Mouse (Mus musculus): ENCODE data around the gene Smarca2.
"Not testable (repeated sequence)": the region's sequence is repeated elsewhere in the genome, so short reads cannot be mapped to it uniquely, and the experiment has no call there.

The Smarca2 gene

DNA sequence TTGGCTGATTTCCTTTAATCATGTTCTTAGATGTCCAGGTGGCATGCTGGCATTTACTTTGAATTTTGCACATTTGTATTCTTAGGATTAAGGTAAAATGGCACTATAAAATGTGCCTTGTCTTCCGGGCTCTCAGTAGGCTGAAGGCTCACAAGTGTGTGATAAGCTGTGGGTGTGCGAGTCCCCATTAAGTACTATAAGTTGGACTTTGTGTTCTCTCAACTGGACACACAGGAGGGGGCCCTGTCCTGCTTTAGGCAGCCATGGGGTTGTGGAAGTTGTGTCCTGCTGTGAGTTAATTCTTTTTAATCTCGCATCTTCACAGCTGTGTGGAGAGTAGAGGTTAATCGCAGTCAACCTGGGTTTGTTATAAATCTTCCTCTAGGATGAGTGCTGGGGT is 85.7 kb downstream of the Smarca2 start:
- no peak for DNase-seq (ENCODE audit: low spot score)

DNA sequence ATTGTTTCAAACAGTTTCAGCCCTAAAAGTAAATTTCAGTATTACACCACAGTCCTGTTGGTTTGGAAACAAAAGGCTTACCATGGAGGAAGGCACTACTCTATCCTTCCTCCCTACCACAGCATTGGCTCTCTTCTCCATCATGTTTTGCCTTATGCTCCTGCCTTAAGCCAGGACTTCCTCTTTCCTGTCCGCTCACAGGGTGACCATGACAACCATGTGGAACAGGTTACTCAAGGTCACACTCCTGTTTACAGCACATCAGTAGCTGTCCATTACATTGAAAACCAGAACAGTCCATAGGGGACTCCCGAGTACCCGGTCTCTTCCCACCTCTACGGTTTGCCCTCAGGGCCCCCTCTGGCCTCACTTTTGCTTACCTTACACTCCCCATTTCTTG is 92.3 kb downstream of the Smarca2 start:
- no peak for DNase-seq (ENCODE audit: low spot score)

- DNase-seq (ENCODE audit: low spot score): no peak
Observed at GRCm38 (mm10) chr19:26704545-26705209, 99.8 kb downstream of the Smarca2 start.

- DNase-seq (ENCODE audit: low spot score): peak; percentile 31
Observed at GRCm38 (mm10) chr19:26706910-26707309, 102.1 kb downstream of the Smarca2 start.

DNA sequence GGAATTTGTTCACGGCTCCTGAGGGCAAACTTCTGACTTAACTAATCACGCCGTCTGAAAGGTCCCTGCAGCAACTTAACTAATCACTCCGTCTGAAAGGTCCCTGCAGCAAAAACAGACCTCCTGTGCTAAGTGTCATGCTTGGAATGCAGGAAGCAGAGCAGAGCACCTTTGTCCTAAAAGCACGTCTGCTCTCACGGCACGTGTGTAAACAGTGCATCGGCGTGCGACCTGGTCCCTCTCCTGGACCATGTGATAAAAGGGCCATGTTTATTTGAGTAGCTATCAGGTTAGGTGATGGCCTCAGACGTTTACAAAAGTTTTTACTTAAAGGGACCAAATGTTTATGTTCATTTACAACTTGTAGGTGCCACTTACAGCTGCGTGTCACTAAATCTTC is 104.2 kb downstream of the Smarca2 start:
- DNase-seq (ENCODE audit: low spot score): no peak

DNA sequence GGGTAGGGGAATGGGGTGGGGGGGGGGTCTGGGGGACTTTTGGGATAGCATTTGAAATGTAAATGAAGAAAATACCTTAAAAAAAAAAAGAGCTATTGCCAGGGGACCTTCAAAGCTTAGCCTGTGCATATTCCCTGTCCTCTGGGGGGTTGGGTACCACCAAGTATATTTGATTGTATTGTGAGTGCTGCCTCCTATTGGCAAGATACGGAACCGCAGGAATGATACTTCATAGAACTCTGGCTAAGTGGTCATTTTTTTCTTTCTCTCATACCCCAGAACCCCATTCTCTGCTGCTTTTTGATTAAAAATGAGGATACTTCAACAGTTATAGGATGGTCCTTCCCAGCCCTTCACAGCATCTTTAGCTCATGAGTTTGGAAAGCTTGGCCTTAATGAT is 106.4 kb downstream of the Smarca2 start:
- peak; percentile 31 for DNase-seq (ENCODE audit: low spot score)

GRCm38 (mm10) chr19:26716217-26716616 is 111.4 kb downstream of the Smarca2 start:
- DNase-seq (ENCODE audit: low spot score): no peak

GRCm38 (mm10) chr19:26718221-26718620 is 113.4 kb downstream of the Smarca2 start:
- peak; percentile 37 for DNase-seq (ENCODE audit: low spot score)

DNA sequence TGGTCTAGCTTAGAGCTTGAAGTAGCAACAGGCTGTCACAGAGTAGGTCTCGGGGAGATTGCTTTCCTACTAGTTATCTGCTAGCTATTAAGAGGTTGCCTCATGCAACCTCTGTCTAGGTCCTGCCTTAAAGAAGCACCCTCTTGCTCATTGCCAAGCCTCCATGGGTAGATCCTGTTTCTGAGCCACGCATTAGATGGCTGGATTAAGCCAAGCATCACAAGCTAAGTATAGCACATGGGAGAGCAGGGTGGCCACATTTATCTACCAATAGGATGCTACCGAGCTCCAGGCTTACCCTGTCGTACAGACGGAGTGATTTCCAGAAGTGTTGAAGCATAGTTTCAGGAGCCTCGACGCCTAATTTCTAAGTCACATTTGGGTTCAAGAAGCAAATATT is 114.3 kb downstream of the Smarca2 start:
- no peak for DNase-seq (ENCODE audit: low spot score)

GRCm38 (mm10) chr19:26721741-26722140 is 116.9 kb downstream of the Smarca2 start:
- no peak for DNase-seq (ENCODE audit: low spot score)

- DNase-seq (ENCODE audit: low spot score): no peak
Observed at GRCm38 (mm10) chr19:26723899-26724298, 119.0 kb downstream of the Smarca2 start.

DNA sequence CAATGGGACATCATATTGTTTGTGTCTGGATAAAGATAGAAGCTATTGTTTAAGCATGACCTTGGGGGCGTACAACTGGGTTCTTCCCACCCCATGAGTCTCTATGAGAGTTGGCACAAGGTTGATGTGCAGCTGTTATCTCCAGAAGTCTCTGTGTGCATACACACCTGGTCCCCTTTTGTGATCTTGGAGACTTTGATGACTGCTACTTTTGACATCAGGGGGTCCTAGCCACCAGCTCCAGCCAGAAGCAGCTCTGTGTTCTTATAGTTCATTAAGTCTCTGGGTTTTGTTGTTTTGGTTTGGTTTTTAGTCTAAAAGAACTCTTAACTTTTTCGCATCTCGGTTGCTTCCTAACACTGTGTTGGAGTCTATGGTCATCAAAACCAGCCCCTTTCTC is 119.8 kb downstream of the Smarca2 start:
- no peak for DNase-seq (ENCODE audit: low spot score)

- DNase-seq (ENCODE audit: low spot score): no peak
Observed at GRCm38 (mm10) chr19:26727796-26728195, 122.9 kb downstream of the Smarca2 start.

DNA sequence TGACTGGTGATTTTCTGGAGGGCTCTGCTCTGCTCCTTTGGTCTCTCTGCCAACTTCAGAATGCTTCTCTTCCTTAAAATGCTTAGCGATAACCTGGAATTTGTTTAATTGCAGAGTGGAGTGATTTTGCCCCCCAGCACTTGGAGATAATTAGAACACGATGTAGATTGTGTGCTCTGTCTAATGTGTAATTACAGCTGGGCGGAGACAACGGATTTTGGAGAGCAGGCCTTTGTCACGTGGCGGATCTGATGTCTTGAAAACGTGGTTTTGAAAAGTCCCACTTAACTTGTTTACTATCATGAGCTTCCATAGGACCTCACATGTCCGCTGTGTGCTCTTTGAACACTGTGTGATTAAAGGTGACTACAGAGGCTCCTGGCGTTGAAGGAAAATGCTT is 125.6 kb downstream of the Smarca2 start:
- DNase-seq (ENCODE audit: low spot score): no peak

- no peak for DNase-seq (ENCODE audit: low spot score)
Observed at GRCm38 (mm10) chr19:26731121-26731520, 126.3 kb downstream of the Smarca2 start.

DNA sequence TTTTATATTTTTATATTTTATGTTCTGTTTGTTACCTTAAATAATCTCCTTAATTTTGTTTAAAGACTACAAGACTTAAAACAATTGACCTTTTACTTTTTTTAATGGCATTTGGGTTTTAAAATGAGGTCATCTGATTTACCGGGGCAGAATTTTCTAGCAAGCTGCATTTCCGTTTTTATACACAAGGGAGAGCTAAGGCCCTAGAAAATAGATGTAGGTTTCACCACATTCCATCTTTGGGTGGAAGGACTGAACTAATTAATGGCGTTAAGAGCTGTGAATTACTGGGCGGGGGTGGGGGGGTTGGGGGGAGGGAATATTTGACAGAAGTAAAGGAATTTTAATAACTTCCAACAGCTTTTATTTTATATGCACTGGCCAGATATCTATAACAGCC is 127.0 kb downstream of the Smarca2 start:
- DNase-seq (ENCODE audit: low spot score): no peak

DNA sequence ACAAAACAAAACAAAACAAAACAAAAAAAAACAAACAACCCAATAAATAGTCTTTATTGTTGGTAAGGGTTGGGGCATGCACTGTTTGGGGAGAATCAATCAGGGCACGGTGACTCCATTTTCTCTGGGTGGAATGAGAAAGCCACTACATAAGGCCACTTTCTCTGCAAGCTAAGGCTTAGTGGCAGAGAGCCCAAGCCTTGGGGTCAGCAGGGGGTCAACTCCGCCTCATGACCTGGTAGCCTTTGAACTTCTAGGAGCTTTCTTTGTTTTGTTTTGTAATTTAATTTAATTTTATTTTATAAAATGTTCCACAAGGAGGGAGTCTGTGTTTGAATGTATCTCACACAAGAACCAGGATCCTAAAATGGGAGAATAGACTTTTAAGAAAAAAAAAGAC is 128.2 kb downstream of the Smarca2 start:
- no peak for DNase-seq (ENCODE audit: low spot score)

GRCm38 (mm10) chr19:26733546-26734100 is 128.8 kb downstream of the Smarca2 start:
- no peak for DNase-seq (ENCODE audit: low spot score)

- no peak for DNase-seq (ENCODE audit: low spot score)
Observed at GRCm38 (mm10) chr19:26734704-26735109, 129.9 kb downstream of the Smarca2 start.

DNA sequence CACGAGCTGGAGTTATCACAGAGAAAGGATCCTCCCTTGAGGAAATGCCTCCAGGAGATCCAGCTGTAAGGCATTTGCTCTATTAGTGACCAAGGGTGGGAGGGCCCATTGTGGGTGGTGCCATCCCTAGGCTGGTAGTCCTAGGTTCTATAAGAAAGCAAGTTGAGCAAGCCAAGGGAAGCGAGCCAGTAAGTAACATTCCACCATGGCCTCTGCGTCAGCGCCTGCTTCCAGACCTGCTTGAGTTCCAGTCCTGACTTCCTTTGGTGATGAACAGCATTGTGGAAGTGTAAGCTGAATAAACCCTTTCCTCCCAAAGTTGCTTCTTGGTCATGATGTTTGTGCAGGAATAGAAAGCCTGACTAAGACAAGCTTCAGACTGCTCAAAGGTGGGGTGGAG is 140.2 kb downstream of the Smarca2 start:
- not testable (repeated sequence) for DNase-seq (ENCODE audit: low spot score)

GRCm38 (mm10) chr19:26745567-26745966 is 140.7 kb downstream of the Smarca2 start:
- DNase-seq (ENCODE audit: low spot score): no peak

DNA sequence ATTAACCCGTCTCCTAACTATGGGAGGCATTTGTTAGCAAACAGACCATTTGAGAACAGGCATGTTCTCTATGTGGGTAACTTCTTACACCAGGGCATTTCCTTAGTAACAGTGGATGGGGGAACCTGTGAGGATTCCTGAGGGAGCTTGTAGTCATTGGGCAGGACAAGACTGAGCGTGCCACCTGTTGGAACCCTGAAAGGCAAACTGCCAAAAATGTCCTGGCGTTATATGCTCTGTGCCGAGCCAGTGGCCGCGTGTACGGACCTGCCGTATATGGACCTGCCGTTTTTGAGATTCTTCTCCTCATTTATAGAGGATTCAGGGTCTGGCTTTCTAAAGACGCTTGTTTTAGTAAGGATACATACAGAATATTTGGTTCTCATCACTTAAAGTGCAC is 141.4 kb downstream of the Smarca2 start:
- DNase-seq (ENCODE audit: low spot score): no peak

- DNase-seq (ENCODE audit: low spot score): no peak
Observed at GRCm38 (mm10) chr19:26746709-26747467, 142.0 kb downstream of the Smarca2 start.

All from T-cell, adult 2 months (primary cell).